Mouse (Mus musculus) c-Kit-negative CD71-positive TER-119-positive erythroid progenitor cells, embryonic 14.5 days (primary cell): ENCODE measurements at regions not wholly inside any gene's neighbourhood (a gene's known extent, or its start where the extent isn't known, plus 50 kb on each side); places are given as distances from the start of the nearest gene placed in this dataset.

Experiments
- DNase-seq: peaks from one replicate; pipeline ENCODE4 v3.0.0-alpha.2; 2013; ENCODE audit warnings: low read depth, low spot score

DNA sequence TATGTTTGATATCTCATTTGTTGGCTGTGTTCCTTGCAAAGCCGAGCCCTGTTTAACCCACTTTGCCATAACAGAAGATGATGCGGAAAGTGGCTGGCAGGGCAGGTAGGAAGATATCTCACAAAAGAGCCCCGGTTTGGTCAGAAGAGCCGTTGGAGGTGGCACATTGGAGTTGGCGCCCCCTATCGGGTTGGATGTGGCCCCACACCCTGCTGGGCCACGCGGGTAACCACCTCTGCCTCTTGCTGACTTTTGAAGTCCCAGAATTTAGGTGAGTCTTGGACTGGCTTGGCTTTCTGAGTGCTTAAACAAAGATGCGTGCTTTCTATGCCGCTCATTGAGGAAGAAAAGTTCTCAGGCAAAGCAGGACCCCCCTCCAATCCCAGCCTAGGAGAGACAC is 56.1 kb downstream of the Gm4791 start:
- DNase-seq, result no peak

DNA sequence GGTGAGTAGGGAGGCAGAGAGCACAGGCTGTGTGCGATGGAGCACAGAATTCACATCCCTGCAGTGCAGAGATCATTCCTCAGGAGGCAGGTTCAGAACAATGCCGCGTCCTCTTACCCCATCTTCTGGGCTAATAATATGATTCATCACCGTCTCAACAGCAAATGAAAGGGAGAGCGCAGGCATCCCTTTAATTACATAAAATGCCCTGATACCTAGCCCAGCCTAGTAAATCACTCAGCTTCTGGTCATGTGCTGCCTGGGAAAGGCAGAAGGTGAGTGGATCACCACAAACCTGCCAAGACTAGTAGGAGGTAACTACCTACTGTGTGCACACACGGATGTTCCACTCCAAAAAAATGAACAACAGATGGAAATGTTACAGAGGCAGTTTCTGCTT is 57.0 kb downstream of the Gm4791 start:
- DNase-seq, result no peak

DNA sequence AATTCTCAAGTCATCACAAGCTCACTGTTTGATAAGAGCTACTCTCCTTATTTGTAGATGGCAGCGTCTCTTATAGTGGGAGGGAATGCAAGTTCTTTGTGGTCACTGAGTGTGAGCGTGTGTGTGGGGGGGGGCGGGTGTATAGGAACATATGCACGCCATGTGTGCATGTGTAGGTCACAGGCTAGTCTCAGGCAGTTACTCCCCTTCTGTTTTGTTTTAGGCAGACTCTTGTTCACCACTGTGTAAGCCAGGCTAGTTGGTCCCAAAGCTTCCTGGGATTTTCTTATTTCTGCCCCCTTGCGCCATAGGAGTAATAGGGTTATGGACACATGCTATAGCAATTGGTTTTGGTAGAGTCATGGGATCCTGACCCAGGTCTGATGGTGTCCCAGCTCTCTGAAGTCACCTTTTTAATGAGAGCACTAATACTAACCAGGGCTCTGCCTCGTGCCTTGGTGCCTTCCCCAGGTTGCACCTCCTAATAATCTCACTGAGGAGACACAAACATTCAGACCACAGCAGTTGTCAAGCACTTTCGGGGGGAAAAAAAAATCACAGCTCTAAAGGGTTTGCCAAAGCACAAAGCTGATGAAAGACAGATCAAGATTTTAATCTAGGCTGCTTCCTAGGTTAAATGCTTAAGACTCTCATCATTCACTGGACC is 60.9 kb downstream of the Gm4791 start:
- no peak for DNase-seq

DNA sequence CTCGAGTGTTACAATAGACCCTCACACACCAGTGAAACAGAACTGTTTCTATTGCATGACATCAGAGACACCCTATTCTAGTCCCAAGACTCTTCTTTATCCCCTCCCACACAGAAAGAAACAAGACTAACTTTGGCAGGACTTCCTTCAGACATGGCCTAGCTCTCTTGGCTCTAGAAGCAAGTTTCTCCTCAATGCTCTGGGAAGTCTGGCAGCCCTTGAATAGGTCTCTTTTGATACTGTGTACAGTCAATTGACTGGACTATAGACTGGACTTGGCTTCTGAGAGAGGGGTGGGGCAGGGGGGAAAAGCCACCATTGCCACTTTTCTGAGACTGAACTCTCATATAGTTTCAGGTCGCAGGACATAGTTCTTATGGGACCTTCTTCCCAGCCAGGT is 62.2 kb downstream of the Gm4791 start:
- no peak for DNase-seq

DNA sequence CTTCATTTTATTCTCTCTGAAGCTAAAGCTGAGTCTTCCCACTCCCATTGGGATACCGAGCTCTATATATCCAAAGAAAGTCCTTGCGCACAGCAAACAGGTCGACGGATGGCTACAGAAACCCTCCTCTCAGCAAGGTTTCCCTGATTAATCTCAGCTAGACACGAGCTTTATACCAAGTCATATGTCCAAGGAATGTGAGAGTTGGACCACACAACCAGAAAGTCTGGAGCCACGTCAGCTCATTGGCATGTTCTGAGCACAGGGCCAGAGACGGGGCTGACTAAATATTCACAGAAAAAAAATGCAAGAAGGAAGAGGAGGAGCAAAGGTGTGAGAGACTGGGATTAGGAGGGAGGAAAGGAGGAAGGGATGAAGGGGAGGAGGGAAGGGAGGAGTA is 64.0 kb downstream of the Gm4791 start:
- no peak for DNase-seq

DNA sequence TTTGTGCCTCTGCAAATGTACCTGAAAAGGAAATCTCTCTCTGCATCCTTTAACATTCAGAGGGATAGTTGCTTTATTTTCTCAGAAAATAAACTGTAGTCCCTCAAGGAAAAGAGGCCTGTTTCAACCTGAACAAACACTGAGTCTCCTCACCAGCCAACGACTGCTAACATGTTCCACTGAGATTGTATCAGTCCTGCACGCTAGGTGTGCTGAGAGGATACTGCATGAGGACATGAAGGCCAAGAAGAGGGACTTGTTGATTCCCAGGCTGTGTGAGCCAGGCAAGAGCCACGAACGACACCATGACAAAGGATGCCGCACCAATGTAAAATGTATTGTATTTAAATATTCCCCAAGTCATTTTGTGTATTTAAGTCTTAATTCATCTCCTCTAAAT is 65.2 kb downstream of the Gm4791 start:
- DNase-seq, result no peak

DNA sequence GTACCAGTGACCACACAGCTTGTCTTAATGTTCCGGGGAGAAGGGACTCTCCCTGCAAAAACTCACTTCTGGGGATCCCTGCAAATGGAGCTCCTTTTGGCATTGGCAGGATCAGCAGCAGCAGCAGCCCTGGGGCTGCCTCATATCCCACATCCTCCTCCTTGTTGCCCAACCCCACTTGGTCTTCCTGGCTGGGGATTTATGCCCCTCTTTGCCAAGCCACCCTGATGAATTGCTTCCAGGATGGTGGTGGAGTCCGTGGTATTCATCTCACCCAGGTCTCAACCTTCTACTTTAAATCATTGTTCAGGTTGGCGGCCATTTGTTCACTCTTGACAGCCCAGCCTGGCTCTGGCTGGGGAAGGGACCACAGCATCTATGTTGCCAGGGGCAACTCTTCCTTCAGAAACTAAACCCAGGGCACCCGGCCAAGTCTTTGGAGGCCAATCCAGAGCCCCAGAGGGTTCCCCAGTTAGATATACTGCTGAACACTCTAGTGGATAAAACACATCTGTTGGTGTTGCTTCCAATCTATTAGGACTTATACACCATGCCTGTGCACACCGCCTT is 66.0 kb downstream of the Gm4791 start:
- no peak for DNase-seq

DNA sequence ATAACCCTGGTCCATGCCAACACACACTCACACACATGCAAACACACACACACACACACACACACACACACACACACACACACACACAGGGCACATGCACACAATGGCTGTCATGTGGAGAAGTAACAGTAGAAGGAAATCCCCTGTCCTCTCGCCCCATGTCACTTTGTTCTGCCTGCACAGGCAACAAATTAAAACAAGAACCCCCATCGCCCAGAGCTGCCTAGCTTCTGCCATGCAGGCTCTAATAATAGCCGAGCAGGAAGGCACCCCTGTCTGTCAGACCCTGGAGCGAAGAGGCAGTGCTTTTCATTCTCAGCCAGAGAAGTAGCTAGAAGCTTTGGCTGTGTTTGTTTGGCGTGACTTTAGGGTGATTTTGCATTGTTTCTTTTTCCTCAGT is 70.9 kb downstream of the Gm4791 start:
- DNase-seq, result no peak

DNA sequence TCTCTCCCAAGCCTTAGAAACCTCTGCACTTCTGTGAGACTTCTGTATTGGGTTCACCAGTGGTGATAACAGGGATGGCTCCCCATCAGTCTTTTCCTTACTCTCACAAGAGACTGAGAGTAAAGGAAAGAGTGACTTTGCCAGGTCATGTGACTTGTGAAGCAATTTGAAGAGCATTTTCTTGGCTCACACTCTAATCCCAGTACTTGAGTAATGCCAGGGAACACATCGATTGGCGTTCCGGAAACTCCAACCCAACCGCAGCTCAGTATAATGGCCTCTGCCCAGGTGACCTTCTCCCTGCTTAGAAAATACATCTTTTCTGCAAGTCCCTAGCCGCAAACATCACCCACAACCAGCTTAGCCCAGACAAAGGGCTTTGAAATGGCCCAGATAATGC is 72.4 kb downstream of the Gm4791 start:
- no peak for DNase-seq

DNA sequence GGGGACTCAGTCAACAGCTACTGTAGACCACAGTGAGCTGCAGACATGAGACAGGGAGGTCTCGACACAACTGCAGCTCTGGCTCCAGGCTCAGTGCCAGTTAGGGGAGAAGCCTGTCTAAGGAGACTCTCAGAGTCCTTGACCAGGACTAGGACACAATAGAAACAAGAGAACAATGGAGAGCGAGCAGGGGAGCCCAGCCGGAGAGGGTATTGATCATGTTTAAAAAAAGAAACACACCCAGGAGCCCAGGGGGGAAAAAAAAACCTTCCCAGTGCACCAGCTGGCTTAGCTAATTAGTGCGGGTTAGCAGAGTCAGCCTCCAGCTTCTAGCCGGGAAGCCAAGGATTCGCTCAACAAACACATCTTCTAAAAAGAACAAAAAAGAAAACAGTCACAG is 78.4 kb downstream of the Gm4791 start:
- no peak for DNase-seq

DNA sequence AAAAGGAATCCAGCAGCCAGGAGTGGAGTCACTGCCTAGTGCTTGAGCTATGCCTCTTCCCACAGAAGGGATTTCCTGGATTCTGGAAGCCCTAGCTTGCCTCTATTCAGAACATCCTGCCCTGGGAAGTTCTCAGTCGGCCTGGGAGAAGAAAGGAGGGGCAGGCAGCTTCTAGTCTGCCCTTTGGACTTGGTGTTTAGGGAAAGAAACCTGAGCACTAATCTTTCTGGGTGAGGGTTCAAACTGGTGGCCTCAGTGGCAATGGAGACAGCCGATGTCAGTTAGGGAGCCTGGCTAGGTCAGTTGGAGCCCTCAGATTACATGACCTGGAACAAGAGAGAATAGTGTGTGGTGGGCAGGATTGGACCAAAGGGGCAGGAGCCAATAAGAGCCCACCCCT is 78.9 kb downstream of the Gm4791 start:
- no peak for DNase-seq

DNA sequence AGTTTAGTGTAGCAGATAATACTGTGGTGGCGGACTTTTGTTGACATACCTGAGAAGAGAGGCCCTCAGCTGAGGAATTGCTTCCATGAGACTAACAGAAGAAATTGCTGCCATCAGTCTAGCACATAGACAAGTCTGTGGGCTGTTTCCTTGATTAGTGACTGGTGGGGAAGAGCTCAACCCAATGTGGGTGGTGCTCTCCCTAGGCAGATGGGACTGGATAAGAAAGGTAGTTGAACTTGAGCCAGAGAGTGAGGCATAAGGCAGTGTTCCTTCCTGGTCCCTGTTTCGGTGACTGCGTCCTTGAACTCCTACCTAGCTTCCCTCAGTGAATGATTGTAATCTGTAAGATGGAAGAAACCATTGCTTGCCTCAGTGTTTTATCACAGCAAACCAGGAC is 79.4 kb downstream of the Gm4791 start:
- no peak for DNase-seq

DNA sequence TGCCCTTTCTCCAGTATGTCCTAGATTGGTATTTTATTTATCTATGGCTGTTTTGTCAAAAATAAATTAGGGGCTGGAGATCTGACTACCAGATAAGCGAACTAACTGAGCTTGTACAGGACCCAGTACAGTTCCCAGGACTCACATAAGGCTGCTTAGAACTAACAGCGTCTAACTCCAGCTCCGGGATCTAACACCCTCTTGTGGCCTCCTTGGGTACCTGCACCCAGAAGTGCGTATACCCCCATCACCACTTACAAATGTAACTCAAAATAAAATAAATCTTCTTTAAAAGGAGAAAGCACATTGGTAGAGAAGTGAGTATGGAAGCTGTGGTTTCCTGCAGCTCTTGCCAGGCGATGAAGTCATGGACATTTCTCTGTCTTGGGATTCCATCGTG is 82.9 kb downstream of the Gm4791 start:
- DNase-seq, result no peak

DNA sequence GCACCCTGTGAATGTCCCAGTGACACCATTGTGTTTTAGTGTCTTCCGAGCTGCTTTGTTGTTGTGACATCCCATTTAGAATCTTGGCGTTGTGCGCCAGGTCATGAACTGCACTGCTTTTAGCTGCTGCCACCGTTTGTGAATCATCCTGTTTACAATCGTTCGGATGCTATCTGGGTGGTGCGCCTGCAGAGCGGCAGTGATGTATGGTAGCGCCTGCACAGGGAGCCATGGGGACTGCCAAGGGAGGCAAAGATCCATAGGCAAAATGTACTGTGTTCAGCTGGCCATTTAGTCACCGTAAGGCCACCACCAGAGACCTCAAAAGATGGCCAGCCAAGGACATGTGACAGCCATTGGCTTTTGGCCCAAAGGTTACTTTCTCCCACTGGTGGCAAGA is 93.3 kb downstream of the Gm4791 start:
- DNase-seq, result no peak

DNA sequence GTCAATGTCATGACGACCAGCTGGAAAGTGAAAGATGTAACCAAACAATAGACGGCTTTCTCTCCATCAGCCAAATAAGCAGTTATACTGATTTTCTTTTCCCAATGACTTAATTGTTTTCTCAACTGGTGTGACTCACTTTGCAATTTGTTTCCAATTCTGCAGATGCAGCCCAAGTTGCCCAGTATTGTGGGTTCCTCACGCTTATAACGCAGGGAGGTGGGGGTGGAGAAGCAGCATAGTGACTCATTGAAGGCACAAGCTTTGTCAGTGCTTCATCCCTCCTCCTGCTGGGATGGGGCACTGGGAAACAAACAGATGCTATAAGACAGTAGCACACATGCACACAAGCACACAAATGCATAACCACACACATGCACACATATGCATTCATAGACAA is 97.1 kb downstream of the Gm4791 start:
- no peak for DNase-seq

DNA sequence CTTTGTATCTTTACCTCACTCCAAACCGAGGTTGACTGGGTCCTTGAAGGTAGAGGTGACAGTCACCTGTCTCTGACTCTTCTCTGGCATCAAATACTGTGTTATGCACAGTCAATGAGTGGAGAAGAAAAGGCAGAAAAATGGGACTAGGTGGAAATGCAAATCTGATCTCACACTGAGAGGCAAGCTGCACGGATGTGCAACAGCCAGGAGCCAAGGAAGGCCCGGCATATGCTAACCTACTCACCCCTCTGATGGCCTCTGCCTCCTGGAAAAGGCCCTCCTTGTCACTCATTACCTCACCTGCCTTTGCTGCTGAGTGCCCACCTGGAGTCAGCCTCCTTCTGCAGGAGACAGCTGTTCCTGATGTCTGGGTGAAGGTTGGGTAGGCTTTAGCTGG is 104.8 kb downstream of the Gm4791 start:
- DNase-seq, result no peak

DNA sequence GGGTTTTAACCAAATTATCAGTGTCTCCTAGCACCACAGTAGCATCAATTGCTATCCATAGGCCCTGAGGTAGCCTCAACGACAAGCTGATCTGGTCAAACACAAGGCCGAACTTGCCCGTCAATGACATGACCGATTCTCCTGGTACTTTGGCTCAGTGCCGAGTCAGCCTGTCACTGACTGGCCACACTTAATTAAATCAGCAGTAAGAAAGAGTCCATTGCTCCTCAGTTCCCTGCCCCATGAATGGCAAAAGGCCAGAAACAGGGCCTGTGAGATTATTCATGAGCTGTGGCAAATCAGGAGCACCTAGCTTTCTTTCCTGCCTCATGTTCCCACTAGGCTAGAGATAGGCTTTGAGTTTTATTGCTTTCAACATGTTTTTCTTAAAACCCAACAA is 105.4 kb downstream of the Gm4791 start:
- no peak for DNase-seq

DNA sequence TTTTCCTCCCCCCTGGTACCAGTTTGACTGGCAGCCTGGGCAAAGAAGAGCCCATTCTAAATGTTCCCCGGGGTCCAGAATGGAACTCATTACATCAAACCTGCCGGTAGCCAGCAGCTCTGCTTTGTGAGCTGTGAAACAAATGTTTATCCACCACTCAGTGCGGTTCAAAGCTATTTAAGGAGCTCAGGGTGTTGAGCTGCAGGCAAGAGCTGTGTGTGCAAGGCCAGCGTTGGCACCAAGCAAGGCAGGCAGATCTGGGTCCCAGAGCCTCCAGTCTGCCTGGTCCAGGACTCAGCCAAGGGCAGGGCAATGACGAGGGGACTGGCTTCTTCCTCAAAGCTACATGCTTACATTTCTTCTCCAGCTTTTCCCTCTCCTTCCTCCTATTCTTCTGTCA is 109.6 kb downstream of the Gm4791 start:
- no peak for DNase-seq

DNA sequence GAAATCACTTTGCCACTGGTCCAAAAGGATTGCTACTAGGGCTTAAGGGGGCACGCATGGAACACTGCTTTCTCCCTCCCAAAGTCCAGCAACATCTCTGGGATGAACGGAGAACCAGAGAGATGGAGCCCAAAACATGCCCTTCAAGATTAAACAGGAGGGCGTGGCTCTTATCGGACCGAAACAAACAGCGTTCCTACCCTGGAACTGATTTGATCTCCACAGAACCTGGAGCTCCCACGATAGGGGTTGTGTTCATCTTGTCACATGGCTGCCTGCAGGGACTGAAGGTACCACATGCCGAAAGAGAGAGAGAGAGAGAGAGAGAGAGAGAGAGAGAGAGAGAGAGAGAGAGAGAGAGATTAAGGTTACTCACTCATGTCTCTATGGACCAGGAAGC is 120.7 kb downstream of the Gm4791 start:
- no peak for DNase-seq

DNA sequence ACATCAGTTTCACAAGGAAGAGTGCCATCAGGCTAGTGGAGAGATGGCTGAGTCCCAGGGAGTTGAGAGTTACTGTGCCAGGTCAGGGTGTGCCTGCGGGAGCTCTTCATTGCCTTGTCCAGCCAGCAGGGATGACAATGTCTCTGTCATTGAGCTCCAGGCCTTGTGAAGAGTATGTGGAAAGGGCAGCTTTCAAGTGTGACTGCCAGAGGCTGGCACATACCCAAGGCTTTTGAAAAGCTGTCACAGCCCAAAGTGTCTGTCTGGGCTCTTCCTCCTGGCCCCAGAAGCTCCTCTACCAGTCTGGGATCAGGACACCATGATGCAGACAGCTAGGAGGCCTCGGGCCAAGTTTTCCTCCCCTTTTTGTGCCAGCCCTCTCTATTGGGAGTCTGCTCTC is 124.6 kb downstream of the Gm4791 start:
- DNase-seq, result no peak

DNA sequence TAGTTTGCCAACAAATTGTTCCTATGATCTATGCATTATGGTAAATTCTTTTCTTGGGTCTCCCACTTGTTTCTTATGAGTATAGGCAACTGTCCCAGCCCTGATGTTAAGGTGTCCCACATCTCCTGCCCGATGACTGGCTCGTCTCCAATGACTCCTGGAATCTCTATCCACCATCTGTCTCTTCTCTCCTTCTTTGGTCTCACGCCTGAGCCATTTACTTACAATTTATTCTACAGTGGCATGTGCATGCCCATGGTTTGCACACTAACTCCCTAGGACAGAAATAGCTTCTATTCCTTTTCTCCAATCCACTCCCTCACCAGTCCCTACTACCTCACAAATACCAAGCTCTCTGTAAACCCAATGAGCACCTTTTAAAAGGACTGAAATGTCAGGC is 127.0 kb downstream of the Gm4791 start:
- DNase-seq, result no peak

DNA sequence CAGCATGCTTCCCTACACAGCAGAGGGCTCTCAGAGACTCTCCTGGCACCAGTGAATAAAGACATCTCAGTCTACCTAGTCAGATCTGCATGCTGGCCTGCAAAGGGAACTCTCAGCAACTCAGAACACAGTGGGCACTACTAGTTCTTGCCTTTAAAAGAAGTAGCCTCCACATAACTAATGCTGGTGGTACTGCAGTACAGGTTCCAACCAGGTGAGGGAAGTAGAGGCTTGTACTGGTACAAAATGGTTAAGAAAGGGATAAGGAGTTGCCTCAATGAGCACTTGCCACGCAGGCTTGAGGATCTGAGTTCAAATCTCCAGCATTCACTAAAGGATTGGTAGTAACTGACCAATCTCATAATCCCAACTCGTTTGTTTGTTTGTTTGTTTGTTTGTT is 127.7 kb downstream of the Gm4791 start:
- no peak for DNase-seq

DNA sequence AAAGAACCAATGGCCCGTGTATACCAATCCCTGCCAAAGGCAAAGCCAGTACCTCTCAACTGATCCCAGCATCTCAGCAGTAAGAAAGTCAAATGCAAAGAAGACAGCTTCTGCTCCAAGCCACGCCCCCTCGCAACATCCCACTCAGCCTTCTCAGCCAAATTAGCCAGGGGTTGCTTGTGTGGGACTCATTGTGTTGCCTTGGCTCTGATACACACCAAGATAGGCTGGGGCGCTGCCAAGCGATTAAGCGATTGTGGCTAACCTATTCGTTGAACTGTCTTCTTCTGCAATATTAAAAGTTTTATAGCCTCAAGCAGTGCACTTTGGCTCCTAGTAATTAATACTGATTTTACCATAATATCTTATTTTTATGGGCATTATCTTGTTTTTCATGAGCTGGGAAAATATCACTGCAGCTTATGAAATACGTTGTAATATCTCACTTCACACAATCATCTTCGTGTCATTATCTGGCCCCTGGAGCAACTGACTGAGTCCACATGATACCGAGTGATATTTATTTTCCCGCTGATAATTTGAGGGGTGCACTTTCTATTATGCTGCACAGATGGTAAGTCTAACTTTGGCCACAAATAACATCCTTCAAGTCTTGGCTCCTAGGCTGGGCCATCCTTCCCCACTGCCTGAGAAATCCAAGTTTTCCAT is 129.3 kb downstream of the Gm4791 start:
- no peak for DNase-seq

DNA sequence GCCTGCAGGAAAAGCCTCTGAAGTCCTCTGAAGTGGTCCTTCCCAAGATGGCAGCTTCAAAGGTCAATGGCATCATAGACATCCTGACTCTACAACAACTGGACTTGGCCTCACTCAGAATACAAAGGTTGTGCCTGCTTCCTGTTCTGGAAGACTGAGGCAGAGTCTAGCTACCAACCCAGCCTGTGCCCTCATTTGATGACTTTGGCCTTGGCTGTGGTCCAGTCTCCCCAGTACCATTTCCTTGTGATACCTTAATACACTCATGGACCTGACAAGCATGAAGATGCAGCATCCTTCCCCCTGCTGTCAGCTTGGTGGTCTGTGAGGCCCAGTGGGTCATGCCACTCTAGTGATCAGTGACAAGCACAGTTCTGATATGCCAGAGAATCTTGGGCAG is 130.6 kb downstream of the Gm4791 start:
- no peak for DNase-seq
